Mouse (Mus musculus): ENCODE results near the gene Pick1. TPM values are rescaled to one million over a fixed set of nuclear protein-coding genes. Genes with fewer than 3 reads are reported as not detected.

Gene Pick1
- polyA plus RNA-seq, 1 experiment from 2014 or later = 67.8 TPM

- ATAC-seq (ENCODE audit: low FRiP score, low read depth) = no peak
- 72% methylated on average over 6 of the region's 6 CpGs for whole genome bisulfite sequencing
These were observed 9.1 kb downstream of the Pick1 start for GRCm38 (mm10) chr15:79238036-79238435.

GRCm38 (mm10) chr15:79242574-79243233, 13.7 kb downstream of the Pick1 start:
- H3K4me2 ChIP-seq (replicated peaks) = no peak overlapping the region
- H3K27ac ChIP-seq (replicated peaks) = no peak overlapping the region
- no peaks in the 10 kb centered on the region for H3K9me3 ChIP-seq
- H3K9ac ChIP-seq (replicated peaks) = no peak overlapping the region
- ATAC-seq (ENCODE audit: low FRiP score, low read depth) = peak; percentile 48
- H3K4me3 ChIP-seq = no peak overlapping the region
- WGBS = 76% methylated on average over 13 of the region's 13 CpGs
- H3K36me3 ChIP-seq = peaks cover 65% of the 10 kb centered on the region
- no peaks in the 10 kb centered on the region for H3K27me3 ChIP-seq
- peaks cover 4% of the 10 kb centered on the region; the same call in 1 of the 2 replicates for H3K4me1 ChIP-seq

More at GRCm38 (mm10) chr15:79238036-79238435, 9.1 kb downstream of the Pick1 start:
- no peak overlapping the region for H3K9ac ChIP-seq (replicated peaks)
- H3K27ac ChIP-seq (replicated peaks) = no peak overlapping the region
- no peaks in the 10 kb centered on the region for H3K27me3 ChIP-seq
- no peaks in the 10 kb centered on the region for H3K9me3 ChIP-seq
- H3K4me3 ChIP-seq = no peak overlapping the region
- H3K36me3 ChIP-seq = peaks cover 76% of the 10 kb centered on the region
- H3K4me2 ChIP-seq (replicated peaks) = no peak overlapping the region
- no peaks in the 10 kb centered on the region for H3K4me1 ChIP-seq

GRCm38 (mm10) chr15:79243234-79244042, 14.5 kb downstream of the Pick1 start:
- H3K27ac ChIP-seq (replicated peaks) = no peak overlapping the region
- H3K4me2 ChIP-seq (replicated peaks) = no peak overlapping the region
- H3K36me3 ChIP-seq = peaks cover 65% of the 10 kb centered on the region
- peak; percentile 97 for ATAC-seq (ENCODE audit: low FRiP score, low read depth)
- peaks cover 4% of the 10 kb centered on the region; the same call in 1 of the 2 replicates for H3K4me1 ChIP-seq
- WGBS = 24% methylated on average over 10 of the region's 10 CpGs
- no peak overlapping the region for H3K9ac ChIP-seq (replicated peaks)
- no peaks in the 10 kb centered on the region for H3K9me3 ChIP-seq
- no peak overlapping the region for H3K4me3 ChIP-seq
- H3K27me3 ChIP-seq = no peaks in the 10 kb centered on the region

- ATAC-seq (ENCODE audit: low FRiP score, low read depth) = no peak
- Histone ChIP-seq H3K4me1 (peaks cover 4% of the 10 kb centered on the region; the same call in 1 of the 2 replicates), H3K9me3 (no peaks in the 10 kb centered on the region), H3K4me2 (replicated peaks) (no peak overlapping the region), H3K9ac (replicated peaks) (no peak overlapping the region), H3K27ac (replicated peaks) (no peak overlapping the region), H3K27me3 (no peaks in the 10 kb centered on the region), H3K4me3 (no peak overlapping the region), H3K36me3 (peaks cover 65% of the 10 kb centered on the region)
- 72% methylated on average over 7 of the region's 7 CpGs for WGBS
These were observed 15.3 kb downstream of the Pick1 start for GRCm38 (mm10) chr15:79244071-79244893.

GRCm38 (mm10) chr15:79245321-79245720, 16.3 kb downstream of the Pick1 start:
- no peak overlapping the region for H3K9ac ChIP-seq (replicated peaks)
- H3K4me2 ChIP-seq (replicated peaks) = no peak overlapping the region
- no peak for ATAC-seq (ENCODE audit: low FRiP score, low read depth)
- no peak overlapping the region for H3K27ac ChIP-seq (replicated peaks)
- no peaks in the 10 kb centered on the region for H3K9me3 ChIP-seq
- 98% methylated on average over 3 of the region's 3 CpGs for WGBS
- H3K4me3 ChIP-seq = no peak overlapping the region
- H3K36me3 ChIP-seq = peaks cover 55% of the 10 kb centered on the region
- H3K4me1 ChIP-seq = peaks cover 4% of the 10 kb centered on the region; the same call in 1 of the 2 replicates
- H3K27me3 ChIP-seq = peaks cover 9% of the 10 kb centered on the region

GRCm38 (mm10) chr15:79250236-79250635, 21.3 kb downstream of the Pick1 start:
- peaks cover 58% of the 10 kb centered on the region for H3K27me3 ChIP-seq
- 86% methylated on average over 2 of the region's 2 CpGs for WGBS
- H3K9ac ChIP-seq (replicated peaks) = no peak overlapping the region
- H3K4me3 ChIP-seq = no peak overlapping the region
- peaks cover 35% of the 10 kb centered on the region for H3K36me3 ChIP-seq
- no peak overlapping the region for H3K27ac ChIP-seq (replicated peaks)
- no peak overlapping the region for H3K4me2 ChIP-seq (replicated peaks)
- no peaks in the 10 kb centered on the region for H3K9me3 ChIP-seq
- peaks cover 9% of the 10 kb centered on the region for H3K4me1 ChIP-seq
- ATAC-seq (ENCODE audit: low FRiP score, low read depth) = no peak

- Histone ChIP-seq H3K4me1 (peaks cover 9% of the 10 kb centered on the region), H3K27ac (replicated peaks) (no peak overlapping the region), H3K36me3 (peaks cover 25% of the 10 kb centered on the region), H3K4me3 (no peak overlapping the region), H3K9me3 (no peaks in the 10 kb centered on the region), H3K27me3 (peaks cover 63% of the 10 kb centered on the region), H3K4me2 (replicated peaks) (no peak overlapping the region), H3K9ac (replicated peaks) (no peak overlapping the region)
- 53% methylated on average over 7 of the region's 7 CpGs for WGBS
- ATAC-seq (ENCODE audit: low FRiP score, low read depth) = no peak
These were observed 22.2 kb downstream of the Pick1 start for GRCm38 (mm10) chr15:79251168-79251567.

- ATAC-seq (ENCODE audit: low FRiP score, low read depth) = peak; percentile 61
- no peak overlapping the region for H3K27ac ChIP-seq (replicated peaks)
- 3% methylated on average over 61 of the region's 61 CpGs for WGBS
- H3K36me3 ChIP-seq = peaks cover 18% of the 10 kb centered on the region
- H3K27me3 ChIP-seq = peaks cover 63% of the 10 kb centered on the region
- H3K4me2 ChIP-seq (replicated peaks) = peak overlapping the region; percentile 60
- peak overlapping the region; percentile 37 for H3K4me3 ChIP-seq
- H3K9ac ChIP-seq (replicated peaks) = peak overlapping the region; percentile 54
- H3K4me1 ChIP-seq = peaks cover 9% of the 10 kb centered on the region
- H3K9me3 ChIP-seq = no peaks in the 10 kb centered on the region
These were observed 23.0 kb downstream of the Pick1 start for GRCm38 (mm10) chr15:79251781-79252491.

GRCm38 (mm10) chr15:79252580-79252979, 23.6 kb downstream of the Pick1 start:
- Histone ChIP-seq H3K36me3 (peaks cover 15% of the 10 kb centered on the region), H3K4me1 (peaks cover 9% of the 10 kb centered on the region), H3K27ac (replicated peaks) (no peak overlapping the region), H3K9ac (replicated peaks) (peak overlapping the region; percentile 54), H3K9me3 (no peaks in the 10 kb centered on the region), H3K4me2 (replicated peaks) (peak overlapping the region; percentile 60), H3K4me3 (peak overlapping the region; percentile 37), H3K27me3 (peaks cover 63% of the 10 kb centered on the region)
- WGBS = 31% methylated on average over 24 of the region's 24 CpGs
- no peak for ATAC-seq (ENCODE audit: low FRiP score, low read depth)

- Histone ChIP-seq H3K4me1 (peaks cover 9% of the 10 kb centered on the region), H3K36me3 (no peaks in the 10 kb centered on the region), H3K9me3 (no peaks in the 10 kb centered on the region), H3K27ac (replicated peaks) (no peak within 1 kb of the TSS), H3K9ac (replicated peaks) (no peak within 1 kb of the TSS), H3K4me2 (replicated peaks) (no peak within 1 kb of the TSS), H3K4me3 (no peak within 1 kb of the TSS), H3K27me3 (peaks cover 76% of the 10 kb centered on the region)
- ATAC-seq (ENCODE audit: low FRiP score, low read depth) = no peak
- WGBS = 21% methylated on average over 3 of the region's 3 CpGs
These were observed 25.7 kb downstream of the Pick1 start, which contains the start of gene Slc16a8 for GRCm38 (mm10) chr15:79254661-79255060. Gene Slc16a8 (minus strand): TSS chr15:79254761.

- ATAC-seq (ENCODE audit: low FRiP score, low read depth) = no peak
These were observed 29.5 kb downstream of the Pick1 start for GRCm38 (mm10) chr15:79258521-79258920.

More at GRCm38 (mm10) chr15:79258521-79258920, 29.5 kb downstream of the Pick1 start:
- Histone ChIP-seq H3K4me2 (replicated peaks) (no peak overlapping the region), H3K27ac (replicated peaks) (no peak overlapping the region), H3K36me3 (no peaks in the 10 kb centered on the region), H3K27me3 (peaks cover 75% of the 10 kb centered on the region), H3K9ac (replicated peaks) (no peak overlapping the region), H3K4me1 (peaks cover 15% of the 10 kb centered on the region), H3K9me3 (no peaks in the 10 kb centered on the region), H3K4me3 (no peak overlapping the region)
- 36% methylated on average over 17 of the region's 17 CpGs for WGBS
